Mouse (Mus musculus): Measurements from ENCODE around the gene Guca1a. TPM values are rescaled to one million over a fixed set of nuclear protein-coding genes. Genes with fewer than 3 reads are reported as not detected.

The Guca1a gene
- polyA plus RNA-seq, 1 experiment from 2014 or later: 1.8 TPM

DNA sequence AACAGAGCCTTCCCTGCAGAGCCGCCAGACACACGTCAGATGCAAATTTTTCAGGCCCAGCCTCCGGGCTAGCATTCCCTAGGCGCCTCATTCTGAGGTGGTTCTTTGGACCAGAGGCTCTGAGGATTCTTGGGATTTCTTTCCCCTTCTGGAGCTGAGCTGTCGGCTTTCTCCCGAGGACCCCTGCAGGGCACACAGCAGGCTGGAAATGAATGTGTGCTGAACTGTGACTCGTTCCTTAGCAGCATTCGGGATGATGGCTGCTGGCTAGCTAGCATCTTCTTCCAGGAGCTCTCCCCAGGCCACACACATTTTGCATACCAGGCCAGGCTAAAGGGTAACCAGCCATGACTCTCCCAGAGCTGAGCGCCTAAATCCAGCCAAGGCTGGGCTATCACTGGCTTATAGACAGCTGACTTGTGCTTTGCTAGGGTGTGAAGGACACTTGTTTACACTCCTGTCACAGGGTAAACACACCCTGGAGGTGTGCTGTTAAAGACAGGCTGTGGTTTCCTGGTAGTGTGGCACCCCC lies 40.0 kb upstream of the Guca1a start:
- ATAC-seq (ENCODE audit: low read depth): no peak
- Histone ChIP-seq H3K4me2 (ENCODE audit: low read depth, low read length) (no peak overlapping the region), H3K27ac (ENCODE audit: low read length) (no peak overlapping the region), H3K27me3 (ENCODE audit: control insufficient read depth, insufficient read depth, low read depth, low read length) (peaks cover 6% of the 10 kb centered on the region), H3K4me1 (replicated peaks; ENCODE audit: control insufficient read depth, insufficient read depth, low read length) (peaks cover 30% of the 10 kb centered on the region), H3K9ac (ENCODE audit: low read length) (no peak overlapping the region), H3K4me3 (ENCODE audit: low read length) (no peak overlapping the region), H3K36me3 (ENCODE audit: control insufficient read depth, insufficient read depth, low read length) (no peaks in the 10 kb centered on the region), H3K9me3 (ENCODE audit: control insufficient read depth, low read length) (no peaks in the 10 kb centered on the region)
- 26% methylated on average over 9 of the region's 9 CpGs for WGBS

DNA sequence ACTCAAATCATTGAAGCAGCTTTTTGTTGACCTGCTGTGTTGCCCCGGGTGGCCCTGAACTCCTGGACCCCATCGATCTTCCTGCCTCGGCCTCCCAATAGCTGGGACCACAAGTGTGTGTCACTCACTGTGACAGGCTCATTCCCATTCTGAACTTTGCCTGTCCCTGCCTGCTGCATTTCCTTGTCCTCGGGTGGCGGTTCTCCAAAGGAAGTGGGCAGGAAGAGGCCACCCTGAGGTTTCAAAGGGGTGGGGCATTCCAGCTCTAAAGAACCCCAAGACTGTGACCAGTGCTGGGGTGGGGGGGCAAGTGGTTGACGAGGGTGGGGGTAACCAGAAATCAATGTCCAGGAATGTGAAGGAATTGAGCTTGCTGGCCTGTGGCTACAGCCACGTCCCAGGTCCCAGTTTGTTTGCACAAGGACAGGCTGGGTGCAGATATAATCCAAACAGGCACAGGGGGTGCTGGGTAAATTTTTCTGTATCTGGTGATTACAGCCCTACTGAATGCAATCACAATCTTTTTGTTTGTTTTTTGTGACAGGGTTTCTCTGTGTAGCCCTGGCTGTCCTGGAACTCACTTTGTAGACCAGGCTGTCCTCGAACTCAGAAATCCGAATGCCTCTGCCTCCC lies 39.1 kb upstream of the Guca1a start:
- H3K9me3 ChIP-seq (ENCODE audit: control insufficient read depth, low read length): no peaks in the 10 kb centered on the region
- H3K4me1 ChIP-seq (replicated peaks; ENCODE audit: control insufficient read depth, insufficient read depth, low read length): peaks cover 30% of the 10 kb centered on the region
- ATAC-seq (ENCODE audit: low read depth): no peak
- 28% methylated on average over 9 of the region's 9 CpGs for WGBS
- no peaks in the 10 kb centered on the region for H3K36me3 ChIP-seq (ENCODE audit: control insufficient read depth, insufficient read depth, low read length)
- H3K9ac ChIP-seq (ENCODE audit: low read length): no peak overlapping the region
- peak overlapping the region; percentile 51 for H3K27ac ChIP-seq (ENCODE audit: low read length)
- H3K27me3 ChIP-seq (ENCODE audit: control insufficient read depth, insufficient read depth, low read depth, low read length): peaks cover 6% of the 10 kb centered on the region
- peak overlapping the region; percentile 15; the same call in 1 of the 2 replicates for H3K4me2 ChIP-seq (ENCODE audit: low read depth, low read length)
- no peak overlapping the region for H3K4me3 ChIP-seq (ENCODE audit: low read length)

DNA sequence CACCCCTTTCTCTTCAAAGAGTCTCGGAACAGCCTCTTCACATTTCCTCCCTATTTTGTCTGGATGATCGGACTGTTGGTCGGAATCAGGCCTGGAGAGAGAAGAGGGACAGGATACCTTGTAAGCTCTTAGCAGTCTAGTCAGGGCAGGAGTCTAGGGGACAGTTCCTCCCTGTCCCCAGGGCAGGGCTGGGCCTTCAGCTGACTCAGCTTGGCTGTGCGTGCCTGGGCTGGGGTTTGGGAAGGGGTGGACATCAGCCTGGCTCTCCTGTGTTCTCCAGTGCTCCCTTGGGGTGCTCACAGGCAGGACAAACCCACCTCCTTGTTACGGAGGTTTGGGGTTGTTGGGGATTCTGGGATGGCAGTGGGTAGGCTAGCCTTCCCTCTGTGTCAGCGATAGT lies 38.2 kb upstream of the Guca1a start:
- ATAC-seq (ENCODE audit: low read depth): no peak
- 64% methylated on average over 6 of the region's 6 CpGs for WGBS
- peak overlapping the region; percentile 51 for H3K27ac ChIP-seq (ENCODE audit: low read length)
- H3K27me3 ChIP-seq (ENCODE audit: control insufficient read depth, insufficient read depth, low read depth, low read length): peaks cover 6% of the 10 kb centered on the region
- peak overlapping the region; percentile 67 for H3K4me2 ChIP-seq (ENCODE audit: low read depth, low read length)
- no peaks in the 10 kb centered on the region for H3K36me3 ChIP-seq (ENCODE audit: control insufficient read depth, insufficient read depth, low read length)
- no peaks in the 10 kb centered on the region for H3K9me3 ChIP-seq (ENCODE audit: control insufficient read depth, low read length)
- H3K9ac ChIP-seq (ENCODE audit: low read length): peak overlapping the region; percentile 11
- H3K4me3 ChIP-seq (ENCODE audit: low read length): peak overlapping the region; percentile 57
- peaks cover 24% of the 10 kb centered on the region for H3K4me1 ChIP-seq (replicated peaks; ENCODE audit: control insufficient read depth, insufficient read depth, low read length)

DNA sequence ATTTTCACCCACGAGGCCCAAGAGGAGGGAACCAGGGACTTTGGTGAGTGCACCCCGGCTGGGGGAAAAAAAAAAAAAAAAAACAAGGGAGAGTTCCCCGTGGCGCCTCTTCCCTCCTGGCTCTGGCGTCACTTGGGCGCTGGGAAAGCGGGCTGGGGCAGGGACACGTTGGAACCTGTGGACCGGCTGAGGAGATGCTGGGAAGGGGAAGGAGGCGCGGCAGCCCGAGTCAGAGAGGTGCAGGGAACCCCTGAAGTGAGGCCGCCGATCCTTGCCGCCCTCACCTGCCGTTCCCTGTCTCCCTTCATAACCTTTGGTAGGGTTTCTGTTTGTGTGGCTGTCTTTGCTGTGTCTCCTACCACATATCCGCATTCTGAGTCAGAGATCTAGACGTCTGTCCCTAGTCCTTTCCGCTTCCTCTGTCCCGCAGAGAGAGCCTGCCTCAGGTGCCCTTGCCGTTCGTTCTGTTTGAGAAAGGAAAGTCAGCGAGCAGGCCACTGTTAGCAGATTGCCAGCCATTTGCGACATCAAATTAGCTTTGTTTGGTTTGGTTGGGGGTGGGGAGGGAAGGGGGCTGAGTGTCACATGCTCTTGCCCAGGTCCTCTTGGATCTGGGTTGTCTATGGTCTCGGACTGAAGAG lies 36.6 kb upstream of the Guca1a start, which contains the start of gene 1700001C19Rik:
Gene 1700001C19Rik, minus strand, starts transcription at position 470 of the 641 bp plus-strand sequence.
- ATAC-seq (ENCODE audit: low read depth): peak; percentile 12; the same call in 1 of the 2 replicates
- Histone ChIP-seq H3K36me3 (ENCODE audit: control insufficient read depth, insufficient read depth, low read length) (no peaks in the 10 kb centered on the region), H3K4me1 (replicated peaks; ENCODE audit: control insufficient read depth, insufficient read depth, low read length) (peaks cover 23% of the 10 kb centered on the region), H3K4me2 (ENCODE audit: low read depth, low read length) (peak within 1 kb of the TSS; percentile 67), H3K27ac (ENCODE audit: low read length) (peak within 1 kb of the TSS; percentile 65), H3K9me3 (ENCODE audit: control insufficient read depth, low read length) (no peaks in the 10 kb centered on the region), H3K9ac (ENCODE audit: low read length) (peak within 1 kb of the TSS; percentile 70), H3K27me3 (ENCODE audit: control insufficient read depth, insufficient read depth, low read depth, low read length) (peaks cover 6% of the 10 kb centered on the region), H3K4me3 (ENCODE audit: low read length) (peak within 1 kb of the TSS; percentile 57)
- 3% methylated on average over 23 of the region's 25 CpGs for WGBS

DNA sequence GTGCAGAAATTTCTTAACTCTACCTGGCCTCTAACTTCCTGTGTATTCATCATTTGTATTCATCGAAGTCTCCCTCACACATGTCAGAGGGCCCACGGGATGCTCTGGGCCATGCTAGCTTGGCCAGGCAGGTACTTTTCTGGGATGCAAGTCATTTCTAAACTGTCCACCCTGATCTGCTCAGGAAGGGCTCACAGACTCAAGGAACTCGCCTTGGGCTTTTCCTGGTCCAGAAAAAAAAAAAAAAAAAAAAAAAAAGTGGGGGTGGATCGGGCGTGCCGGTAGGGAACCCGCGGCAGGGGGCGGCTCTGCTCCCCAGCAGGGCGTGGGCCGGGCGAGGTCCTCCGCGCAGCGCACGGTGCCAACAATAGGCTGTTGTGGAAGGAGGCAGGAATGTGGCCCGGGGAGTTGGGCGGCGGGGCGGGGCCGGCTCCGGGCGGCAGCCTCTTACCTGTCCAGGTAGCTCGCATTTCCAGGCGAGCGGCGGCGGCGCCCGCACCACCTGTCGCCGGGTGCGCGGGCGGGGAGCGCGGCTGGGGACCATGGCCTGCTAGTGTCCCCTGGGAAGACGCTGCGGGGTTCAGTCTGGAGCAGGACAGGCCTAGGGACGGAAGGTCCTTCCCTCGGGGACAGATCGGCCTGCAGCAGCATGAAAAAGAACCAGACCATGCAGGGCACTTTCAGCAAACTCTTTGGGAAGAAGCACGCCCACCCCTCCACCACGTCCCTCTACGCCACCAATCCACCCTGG lies 35.9 kb upstream of the Guca1a start, which contains the start of gene AI661453:
Gene AI661453, plus strand, starts transcription at position 460 of the 751 bp plus-strand sequence.
- Histone ChIP-seq H3K36me3 (ENCODE audit: control insufficient read depth, insufficient read depth, low read length) (no peaks in the 10 kb centered on the region), H3K4me1 (replicated peaks; ENCODE audit: control insufficient read depth, insufficient read depth, low read length) (peaks cover 23% of the 10 kb centered on the region), H3K9ac (ENCODE audit: low read length) (peak within 1 kb of the TSS; percentile 70), H3K27ac (ENCODE audit: low read length) (peak within 1 kb of the TSS; percentile 65), H3K27me3 (ENCODE audit: control insufficient read depth, insufficient read depth, low read depth, low read length) (peaks cover 6% of the 10 kb centered on the region), H3K4me2 (ENCODE audit: low read depth, low read length) (peak within 1 kb of the TSS; percentile 67), H3K4me3 (ENCODE audit: low read length) (peak within 1 kb of the TSS; percentile 57), H3K9me3 (ENCODE audit: control insufficient read depth, low read length) (no peaks in the 10 kb centered on the region)
- ATAC-seq (ENCODE audit: low read depth): peak; percentile 92
- WGBS: 1% methylated on average over 39 of the region's 45 CpGs

DNA sequence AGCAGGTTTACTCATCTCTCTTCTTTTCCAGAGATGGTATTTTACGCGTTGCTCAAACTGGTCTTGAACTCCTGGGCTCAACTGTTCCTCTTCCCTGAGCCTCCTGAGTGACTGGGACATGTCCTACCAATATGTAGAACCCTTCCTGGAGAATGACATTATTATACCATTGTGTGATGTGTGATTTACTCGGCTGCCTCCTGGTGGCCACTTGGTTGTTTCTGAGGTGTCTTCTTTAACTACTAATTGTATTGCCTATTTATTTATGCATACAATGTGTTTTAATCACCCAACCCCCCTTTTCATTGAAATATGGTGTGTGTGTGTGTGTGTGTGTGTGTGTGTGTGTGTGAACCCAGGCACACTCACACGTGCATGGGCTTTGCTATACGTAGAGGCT lies 30.4 kb upstream of the Guca1a start:
- H3K9me3 ChIP-seq (ENCODE audit: control insufficient read depth, low read length): no peaks in the 10 kb centered on the region
- no peaks in the 10 kb centered on the region for H3K36me3 ChIP-seq (ENCODE audit: control insufficient read depth, insufficient read depth, low read length)
- 60% methylated on average over 5 of the region's 5 CpGs for WGBS
- no peak overlapping the region for H3K9ac ChIP-seq (ENCODE audit: low read length)
- ATAC-seq (ENCODE audit: low read depth): no peak
- no peaks in the 10 kb centered on the region for H3K27me3 ChIP-seq (ENCODE audit: control insufficient read depth, insufficient read depth, low read depth, low read length)
- no peak overlapping the region for H3K27ac ChIP-seq (ENCODE audit: low read length)
- no peak overlapping the region for H3K4me2 ChIP-seq (ENCODE audit: low read depth, low read length)
- peaks cover 10% of the 10 kb centered on the region for H3K4me1 ChIP-seq (replicated peaks; ENCODE audit: control insufficient read depth, insufficient read depth, low read length)
- H3K4me3 ChIP-seq (ENCODE audit: low read length): no peak overlapping the region

DNA sequence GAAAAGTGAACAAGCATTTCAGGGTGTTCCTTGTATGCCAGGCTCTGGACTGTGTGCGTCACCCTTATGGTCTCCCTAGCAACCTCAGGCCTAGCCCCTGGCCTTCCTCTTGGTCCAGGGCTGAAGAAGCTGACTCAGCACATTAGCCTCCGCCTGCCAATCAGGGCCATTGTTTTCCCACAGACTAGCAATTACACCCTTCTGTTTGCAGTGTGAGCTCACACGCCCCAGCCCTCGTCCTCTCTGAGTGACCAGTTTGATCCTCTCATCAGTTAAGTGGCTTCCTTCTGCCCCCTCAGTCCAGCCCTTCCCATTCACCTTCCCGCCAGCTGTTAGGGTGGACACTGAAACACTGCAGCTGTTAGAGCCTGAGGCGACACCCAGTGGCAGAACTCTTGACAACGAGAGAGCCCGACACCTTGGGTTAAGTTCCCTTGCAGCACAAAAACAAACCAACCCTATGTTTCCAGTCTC lies 28.5 kb upstream of the Guca1a start:
- peak; percentile 88 for ATAC-seq (ENCODE audit: low read depth)
- Histone ChIP-seq H3K9ac (ENCODE audit: low read length) (peak overlapping the region; percentile 14; the same call in 1 of the 2 replicates), H3K27me3 (ENCODE audit: control insufficient read depth, insufficient read depth, low read depth, low read length) (no peaks in the 10 kb centered on the region), H3K4me3 (ENCODE audit: low read length) (no peak overlapping the region), H3K27ac (ENCODE audit: low read length) (no peak overlapping the region), H3K4me1 (replicated peaks; ENCODE audit: control insufficient read depth, insufficient read depth, low read length) (peaks cover 14% of the 10 kb centered on the region), H3K9me3 (ENCODE audit: control insufficient read depth, low read length) (no peaks in the 10 kb centered on the region), H3K4me2 (ENCODE audit: low read depth, low read length) (peak overlapping the region; percentile 26), H3K36me3 (ENCODE audit: control insufficient read depth, insufficient read depth, low read length) (no peaks in the 10 kb centered on the region)
- 6% methylated on average over 8 of the region's 8 CpGs for WGBS

DNA sequence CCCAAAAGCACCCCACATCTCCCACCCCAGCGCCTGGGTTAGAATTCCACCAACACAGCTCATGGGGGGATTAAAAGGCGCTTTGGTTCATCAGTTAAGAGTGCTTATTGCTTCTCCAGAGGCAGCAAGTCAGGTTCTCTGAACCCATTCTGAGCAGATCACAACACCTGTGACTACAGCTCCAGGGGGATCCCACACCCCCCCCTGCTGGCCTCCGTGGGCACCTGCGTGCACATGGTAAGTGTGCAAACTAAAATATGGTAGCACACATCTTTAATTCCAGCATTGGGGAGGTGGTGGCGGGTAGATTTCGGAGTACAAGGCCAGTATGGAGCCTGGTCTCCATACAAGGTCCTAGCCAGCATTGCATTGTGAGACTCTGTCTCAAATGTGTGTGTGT lies 26.9 kb upstream of the Guca1a start:
- Histone ChIP-seq H3K4me1 (replicated peaks; ENCODE audit: control insufficient read depth, insufficient read depth, low read length) (peaks cover 14% of the 10 kb centered on the region), H3K9ac (ENCODE audit: low read length) (no peak overlapping the region), H3K4me2 (ENCODE audit: low read depth, low read length) (no peak overlapping the region), H3K27me3 (ENCODE audit: control insufficient read depth, insufficient read depth, low read depth, low read length) (no peaks in the 10 kb centered on the region), H3K27ac (ENCODE audit: low read length) (no peak overlapping the region), H3K36me3 (ENCODE audit: control insufficient read depth, insufficient read depth, low read length) (no peaks in the 10 kb centered on the region), H3K4me3 (ENCODE audit: low read length) (no peak overlapping the region), H3K9me3 (ENCODE audit: control insufficient read depth, low read length) (no peaks in the 10 kb centered on the region)
- ATAC-seq (ENCODE audit: low read depth): no peak
- WGBS: 67% methylated on average over 6 of the region's 6 CpGs

DNA sequence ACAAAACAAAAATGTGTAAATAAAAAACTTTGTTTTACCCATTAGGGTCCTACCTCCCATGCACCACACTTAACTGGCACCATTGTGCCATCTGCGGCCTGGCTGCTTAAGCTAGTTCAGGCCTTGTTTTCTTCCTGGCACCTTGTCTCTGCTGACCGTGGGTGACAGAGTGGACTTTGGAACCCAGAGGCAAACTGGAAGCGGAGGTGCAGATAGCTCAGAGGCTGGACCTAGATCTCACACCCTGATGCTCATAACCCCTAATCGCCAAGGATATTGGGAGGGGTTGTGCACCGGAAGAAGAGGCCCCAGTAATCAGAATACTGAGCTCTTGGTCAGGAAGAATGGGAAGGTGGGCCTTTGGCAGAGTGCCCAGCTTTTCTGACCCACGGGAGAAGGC lies 23.8 kb upstream of the Guca1a start:
- Histone ChIP-seq H3K27ac (ENCODE audit: low read length) (no peak overlapping the region), H3K9ac (ENCODE audit: low read length) (no peak overlapping the region), H3K4me2 (ENCODE audit: low read depth, low read length) (no peak overlapping the region), H3K36me3 (ENCODE audit: control insufficient read depth, insufficient read depth, low read length) (no peaks in the 10 kb centered on the region), H3K4me1 (replicated peaks; ENCODE audit: control insufficient read depth, insufficient read depth, low read length) (peaks cover 12% of the 10 kb centered on the region), H3K4me3 (ENCODE audit: low read length) (no peak overlapping the region), H3K9me3 (ENCODE audit: control insufficient read depth, low read length) (no peaks in the 10 kb centered on the region), H3K27me3 (ENCODE audit: control insufficient read depth, insufficient read depth, low read depth, low read length) (no peaks in the 10 kb centered on the region)
- ATAC-seq (ENCODE audit: low read depth): no peak
- WGBS: 55% methylated on average over 6 of the region's 6 CpGs
